Mouse (Mus musculus): ENCODE results near the gene 6030468B19Rik. TPM values are rescaled to one million over a fixed set of nuclear protein-coding genes. Genes with fewer than 3 reads are reported as not detected.

6030468B19Rik gene
- polyA plus RNA-seq, 1 experiment from 2014 or later, result not detected

- Histone ChIP-seq H3K9me3 (no peaks in the 10 kb centered on the region), H3K9ac (no peak overlapping the region), H3K27ac (no peak overlapping the region), H3K27me3 (replicated peaks) (no peaks in the 10 kb centered on the region), H3K36me3 (replicated peaks) (no peaks in the 10 kb centered on the region), H3K4me3 (no peak overlapping the region), H3K4me1 (peaks cover 3% of the 10 kb centered on the region; the same call in 1 of the 2 replicates), H3K4me2 (no peak overlapping the region)
- no peak for ATAC-seq (replicated peaks)
- WGBS, result 88% methylated on average over 1 of the region's 1 CpGs
These were observed 41.6 kb downstream of the 6030468B19Rik start for GRCm38 (mm10) chr11:117839021-117839420.

GRCm38 (mm10) chr11:117840910-117841309 is 43.5 kb downstream of the 6030468B19Rik start:
- 61% methylated on average over 1 of the region's 1 CpGs for WGBS
- no peak for ATAC-seq (replicated peaks)
- Histone ChIP-seq H3K4me1 (peaks cover 3% of the 10 kb centered on the region; the same call in 1 of the 2 replicates), H3K4me3 (no peak overlapping the region), H3K27ac (no peak overlapping the region), H3K9me3 (no peaks in the 10 kb centered on the region), H3K4me2 (no peak overlapping the region), H3K36me3 (replicated peaks) (no peaks in the 10 kb centered on the region), H3K27me3 (replicated peaks) (no peaks in the 10 kb centered on the region), H3K9ac (no peak overlapping the region)

- H3K36me3 ChIP-seq (replicated peaks), result no peaks in the 10 kb centered on the region
- no peaks in the 10 kb centered on the region for H3K9me3 ChIP-seq
- no peaks in the 10 kb centered on the region for H3K27me3 ChIP-seq (replicated peaks)
- WGBS, result 87% methylated on average over 2 of the region's 2 CpGs
- H3K27ac ChIP-seq, result no peak overlapping the region
- no peak overlapping the region for H3K4me3 ChIP-seq
- H3K9ac ChIP-seq, result no peak overlapping the region
- peaks cover 10% of the 10 kb centered on the region for H3K4me1 ChIP-seq
- no peak for ATAC-seq (replicated peaks)
- no peak overlapping the region for H3K4me2 ChIP-seq
These were observed 46.0 kb downstream of the 6030468B19Rik start for GRCm38 (mm10) chr11:117843434-117843833.

GRCm38 (mm10) chr11:117844997-117845396 is 47.5 kb downstream of the 6030468B19Rik start:
- WGBS, result 82% methylated on average over 2 of the region's 2 CpGs
- H3K27ac ChIP-seq, result no peak overlapping the region
- no peak overlapping the region for H3K4me2 ChIP-seq
- no peak for ATAC-seq (replicated peaks)
- peaks cover 19% of the 10 kb centered on the region for H3K4me1 ChIP-seq
- H3K9me3 ChIP-seq, result no peaks in the 10 kb centered on the region
- no peaks in the 10 kb centered on the region for H3K27me3 ChIP-seq (replicated peaks)
- no peak overlapping the region for H3K4me3 ChIP-seq
- H3K9ac ChIP-seq, result no peak overlapping the region
- H3K36me3 ChIP-seq (replicated peaks), result no peaks in the 10 kb centered on the region

GRCm38 (mm10) chr11:117845651-117846050 is 48.2 kb downstream of the 6030468B19Rik start:
- Histone ChIP-seq H3K4me1 (peaks cover 23% of the 10 kb centered on the region), H3K27me3 (replicated peaks) (no peaks in the 10 kb centered on the region), H3K9ac (no peak overlapping the region), H3K4me3 (no peak overlapping the region), H3K9me3 (no peaks in the 10 kb centered on the region), H3K27ac (no peak overlapping the region), H3K36me3 (replicated peaks) (no peaks in the 10 kb centered on the region), H3K4me2 (no peak overlapping the region)
- 76% methylated on average over 2 of the region's 2 CpGs for WGBS
- no peak for ATAC-seq (replicated peaks)

- no peaks in the 10 kb centered on the region for H3K27me3 ChIP-seq (replicated peaks)
- H3K36me3 ChIP-seq (replicated peaks), result no peaks in the 10 kb centered on the region
- H3K9me3 ChIP-seq, result no peaks in the 10 kb centered on the region
- ATAC-seq (replicated peaks), result no peak
- no peak overlapping the region for H3K4me2 ChIP-seq
- H3K27ac ChIP-seq, result no peak overlapping the region
- 55% methylated on average over 5 of the region's 5 CpGs for WGBS
- no peak overlapping the region for H3K4me3 ChIP-seq
- peaks cover 23% of the 10 kb centered on the region for H3K4me1 ChIP-seq
- H3K9ac ChIP-seq, result no peak overlapping the region
These were observed 49.2 kb downstream of the 6030468B19Rik start for GRCm38 (mm10) chr11:117846640-117847039.

GRCm38 (mm10) chr11:117847593-117848215 is 50.2 kb downstream of the 6030468B19Rik start:
- Histone ChIP-seq H3K4me3 (peak overlapping the region; percentile 72), H3K27me3 (replicated peaks) (no peaks in the 10 kb centered on the region), H3K4me2 (peak overlapping the region; percentile 85), H3K9ac (0 out of 2 replicates have a peak overlapping the region, but pooled peaks have one; percentile 93), H3K27ac (peak overlapping the region; percentile 99), H3K36me3 (replicated peaks) (no peaks in the 10 kb centered on the region), H3K4me1 (peaks cover 23% of the 10 kb centered on the region), H3K9me3 (no peaks in the 10 kb centered on the region)
- no peak for ATAC-seq (replicated peaks)
- 83% methylated on average over 7 of the region's 7 CpGs for WGBS

GRCm38 (mm10) chr11:117848271-117848984 is 51.0 kb downstream of the 6030468B19Rik start:
- peaks cover 23% of the 10 kb centered on the region for H3K4me1 ChIP-seq
- H3K9me3 ChIP-seq, result no peaks in the 10 kb centered on the region
- ATAC-seq (replicated peaks), result peak; percentile 90
- H3K27me3 ChIP-seq (replicated peaks), result no peaks in the 10 kb centered on the region
- H3K27ac ChIP-seq, result peak overlapping the region; percentile 99
- WGBS, result 11% methylated on average over 19 of the region's 19 CpGs
- H3K4me3 ChIP-seq, result peak overlapping the region; percentile 72
- peak overlapping the region; percentile 93 for H3K9ac ChIP-seq
- H3K4me2 ChIP-seq, result peak overlapping the region; percentile 85
- H3K36me3 ChIP-seq (replicated peaks), result no peaks in the 10 kb centered on the region

- Histone ChIP-seq H3K27ac (peak within 1 kb of the TSS; percentile 99), H3K4me2 (peak within 1 kb of the TSS; percentile 85), H3K27me3 (replicated peaks) (no peaks in the 10 kb centered on the region), H3K4me3 (peak within 1 kb of the TSS; percentile 72), H3K9ac (peak within 1 kb of the TSS; percentile 93), H3K9me3 (no peaks in the 10 kb centered on the region), H3K36me3 (replicated peaks) (no peaks in the 10 kb centered on the region), H3K4me1 (peaks cover 23% of the 10 kb centered on the region)
- WGBS, result 1% methylated on average over 50 of the region's 51 CpGs
- peak; percentile 96 for ATAC-seq (replicated peaks)
These were observed 51.7 kb downstream of the 6030468B19Rik start, which contains the start of gene Birc5 for GRCm38 (mm10) chr11:117848985-117849671. TSS of gene Birc5 (plus strand) at chr11:117849251.

GRCm38 (mm10) chr11:117852875-117853274 is 55.4 kb downstream of the 6030468B19Rik start:
- no peak overlapping the region for H3K4me2 ChIP-seq
- no peak overlapping the region for H3K9ac ChIP-seq
- peaks cover 19% of the 10 kb centered on the region for H3K4me1 ChIP-seq
- no peaks in the 10 kb centered on the region for H3K36me3 ChIP-seq (replicated peaks)
- H3K27me3 ChIP-seq (replicated peaks), result no peaks in the 10 kb centered on the region
- H3K4me3 ChIP-seq, result no peak overlapping the region
- no peak for ATAC-seq (replicated peaks)
- H3K27ac ChIP-seq, result no peak overlapping the region
- H3K9me3 ChIP-seq, result no peaks in the 10 kb centered on the region
- 96% methylated on average over 3 of the region's 3 CpGs for WGBS

- Histone ChIP-seq H3K4me1 (peaks cover 10% of the 10 kb centered on the region), H3K27me3 (replicated peaks) (no peaks in the 10 kb centered on the region), H3K9me3 (no peaks in the 10 kb centered on the region), H3K4me3 (no peak overlapping the region), H3K4me2 (no peak overlapping the region), H3K27ac (no peak overlapping the region), H3K9ac (no peak overlapping the region), H3K36me3 (replicated peaks) (no peaks in the 10 kb centered on the region)
- 93% methylated on average over 9 of the region's 9 CpGs for WGBS
- no peak for ATAC-seq (replicated peaks)
These were observed 56.8 kb downstream of the 6030468B19Rik start for GRCm38 (mm10) chr11:117854241-117854640.

GRCm38 (mm10) chr11:117855360-117855759 is 57.9 kb downstream of the 6030468B19Rik start:
- no peak for ATAC-seq (replicated peaks)
- no peaks in the 10 kb centered on the region for H3K9me3 ChIP-seq

More at GRCm38 (mm10) chr11:117855360-117855759, 57.9 kb downstream of the 6030468B19Rik start:
- Histone ChIP-seq H3K27me3 (replicated peaks) (peaks cover 8% of the 10 kb centered on the region), H3K9ac (no peak overlapping the region), H3K27ac (no peak overlapping the region), H3K4me2 (no peak overlapping the region), H3K36me3 (replicated peaks) (no peaks in the 10 kb centered on the region), H3K4me3 (no peak overlapping the region), H3K4me1 (no peaks in the 10 kb centered on the region)
- WGBS, result 95% methylated on average over 5 of the region's 5 CpGs

All from midbrain, embryonic 15.5 days (tissue).